Mouse (Mus musculus) CD8-positive naive resting alpha-beta T cell, adult 2 months (primary cell): ENCODE results near the gene Alx3.

Experiments
- DNase-seq, 2 experiments: peaks; one replicate each; pipeline ENCODE4 v3.0.0; 2022; ENCODE audit warnings: low read depth in 2 of 2, low spot score in 2 of 2

The Alx3 gene

GRCm38 (mm10) chr3:107594662-107595263 lies at the start of gene Alx3:
TSS of gene Alx3 (plus strand) at chr3:107595031.
- DNase-seq = no peak

DNA sequence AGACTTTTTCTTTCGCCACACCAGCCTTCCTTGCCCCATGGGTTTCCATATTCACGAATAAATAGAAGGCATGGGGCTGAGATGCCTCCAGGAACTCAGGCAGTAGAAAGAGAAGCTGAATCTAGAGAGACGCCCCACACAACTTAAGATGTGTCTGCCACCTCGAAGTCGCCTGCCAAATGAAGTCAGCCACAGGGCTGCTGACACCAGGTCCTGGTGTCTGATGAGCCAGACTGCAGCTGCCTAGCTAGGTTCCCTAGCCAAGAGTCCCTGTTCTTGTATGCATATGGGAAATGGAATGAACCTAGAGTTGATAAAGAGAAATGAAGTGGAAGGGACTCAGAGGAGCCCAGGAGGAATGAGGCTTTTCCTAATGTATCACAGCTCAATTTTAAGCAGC lies 49.6 kb upstream of the Alx3 start:
- no peak for DNase-seq

DNA sequence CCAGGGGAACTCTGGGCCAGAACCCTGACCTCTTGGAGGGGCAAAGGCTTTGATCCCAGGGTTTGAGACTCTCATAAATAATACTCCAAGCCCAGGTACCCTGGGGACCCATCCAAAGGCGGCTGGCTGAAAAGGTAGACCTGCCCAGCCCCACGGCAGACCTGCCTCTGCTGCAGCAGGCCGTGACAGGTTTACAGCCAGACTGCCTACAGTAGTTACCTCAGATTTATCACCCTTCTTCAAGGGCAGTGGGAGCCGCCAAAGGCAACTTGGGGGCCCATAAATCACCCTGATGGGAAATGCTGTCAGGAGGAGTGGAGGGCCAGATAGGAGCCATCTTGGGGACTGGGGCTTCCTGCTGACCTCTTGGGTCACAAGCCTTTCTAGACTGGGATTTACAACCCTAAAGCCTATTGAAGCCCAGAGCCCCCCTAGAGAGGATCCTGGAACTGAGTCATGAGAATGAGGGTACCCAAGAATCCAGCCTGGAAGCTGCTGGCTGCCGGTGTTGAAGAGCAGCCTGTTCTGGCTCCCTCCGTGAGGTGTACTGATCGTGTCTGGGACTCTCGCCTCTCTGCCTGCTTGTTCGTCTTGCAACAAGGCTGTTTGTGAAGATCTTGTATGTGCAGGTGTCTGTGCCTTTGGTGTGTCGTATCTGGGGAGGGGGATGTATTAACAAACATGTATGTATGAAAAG lies 49.0 kb upstream of the Alx3 start:
- no peak for DNase-seq

- DNase-seq = no peak
These were observed 47.9 kb upstream of the Alx3 start for GRCm38 (mm10) chr3:107546956-107547355.

DNA sequence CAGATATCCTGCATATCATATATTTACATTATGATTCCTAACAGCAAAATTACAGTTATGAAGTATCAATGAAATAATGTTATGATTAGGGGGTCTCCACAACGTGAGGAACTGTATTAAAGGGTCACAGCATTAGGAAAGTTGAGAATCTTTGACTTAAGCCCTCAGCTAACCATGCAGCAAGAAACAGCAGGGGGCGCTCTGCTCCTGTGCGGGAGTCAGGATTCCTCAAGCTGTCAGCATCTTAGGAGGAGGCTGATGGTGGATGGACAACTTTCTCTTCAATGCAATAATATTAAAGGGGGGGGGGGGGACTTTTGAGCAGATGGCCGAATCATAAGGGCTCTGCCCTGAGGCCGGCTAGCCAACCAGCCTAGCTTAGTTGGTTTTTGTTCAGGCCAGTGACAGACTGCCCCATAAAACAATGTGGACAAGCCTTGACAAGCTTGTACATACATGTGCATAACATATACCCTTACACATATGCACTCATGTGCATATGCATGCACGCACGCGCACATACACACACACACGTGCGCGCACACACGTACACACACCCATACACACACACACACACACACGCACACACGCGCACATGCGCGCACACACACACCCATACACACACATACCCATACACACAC lies 44.3 kb upstream of the Alx3 start:
- DNase-seq = no peak

GRCm38 (mm10) chr3:107554842-107555241 lies 40.0 kb upstream of the Alx3 start, which contains the start of gene Ubl4b:
TSS of gene Ubl4b (minus strand) at chr3:107555073.
- no peak for DNase-seq

DNA sequence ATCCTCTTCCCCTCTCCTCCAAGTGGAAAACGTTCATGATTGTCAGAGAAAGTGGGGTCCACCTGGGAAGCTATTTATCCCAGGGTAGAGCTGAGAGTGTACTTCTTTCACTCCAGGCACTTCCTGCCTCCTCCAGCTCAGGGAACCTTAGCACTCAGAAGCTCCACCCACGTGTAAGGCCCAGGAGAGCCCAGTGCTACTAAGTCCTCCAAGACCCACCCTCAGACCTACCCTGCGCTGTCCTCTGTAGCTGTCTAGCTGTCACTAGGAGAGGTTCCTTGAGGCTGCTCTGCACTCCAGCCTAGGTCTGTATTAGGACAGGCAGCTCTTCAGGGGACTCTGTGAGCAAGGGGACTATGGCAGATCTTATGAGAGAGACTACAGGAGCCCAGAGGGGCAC lies 36.1 kb upstream of the Alx3 start:
- DNase-seq = no peak

DNA sequence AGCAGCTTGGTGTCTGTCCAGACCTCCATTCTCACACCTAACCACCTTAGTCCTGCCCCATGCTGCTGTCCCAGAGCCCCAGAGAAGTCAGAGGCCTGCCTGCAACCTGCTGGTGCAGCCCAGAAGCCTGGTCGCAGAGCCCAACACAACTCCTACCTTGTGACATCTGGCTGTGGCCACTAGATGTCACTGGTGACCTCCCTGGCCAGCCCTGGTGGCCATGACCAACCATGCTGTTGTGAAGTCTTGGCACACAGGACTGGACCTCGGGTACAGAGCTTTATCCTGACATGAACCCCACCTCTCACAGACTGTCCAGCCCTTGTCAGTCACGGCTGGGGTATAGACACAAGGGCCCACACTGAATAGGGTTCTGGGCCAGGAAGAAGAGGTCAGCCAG lies 35.6 kb upstream of the Alx3 start:
- no peak for DNase-seq

- DNase-seq = no peak
These were observed 32.7 kb upstream of the Alx3 start for GRCm38 (mm10) chr3:107562104-107562503.

GRCm38 (mm10) chr3:107562591-107562990 lies 32.2 kb upstream of the Alx3 start:
- DNase-seq = no peak

GRCm38 (mm10) chr3:107563880-107564279 lies 31.0 kb upstream of the Alx3 start:
- DNase-seq = no peak

- no peak for DNase-seq
These were observed 29.5 kb upstream of the Alx3 start for GRCm38 (mm10) chr3:107565331-107565730.

DNA sequence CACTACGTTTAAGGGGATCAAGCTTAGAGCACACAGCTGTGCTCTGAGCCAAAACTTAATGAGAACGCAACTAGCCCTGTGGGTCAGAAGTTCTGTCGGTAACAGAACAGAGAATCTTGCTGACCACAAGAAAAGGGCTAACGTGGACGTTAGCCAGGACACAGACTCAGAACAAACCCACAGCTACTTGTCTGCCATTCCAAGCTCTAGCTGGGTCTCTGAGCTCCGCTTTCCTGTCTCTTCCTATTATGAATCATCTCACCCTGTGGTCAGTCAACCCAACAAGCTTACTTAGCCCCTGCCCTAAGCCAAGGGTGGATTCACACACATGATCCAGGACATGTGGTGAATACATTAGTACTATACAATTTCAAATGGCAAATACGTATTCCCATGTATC lies 27.1 kb upstream of the Alx3 start:
- no peak for DNase-seq

- no peak for DNase-seq
These were observed 26.1 kb upstream of the Alx3 start for GRCm38 (mm10) chr3:107568721-107569120.

DNA sequence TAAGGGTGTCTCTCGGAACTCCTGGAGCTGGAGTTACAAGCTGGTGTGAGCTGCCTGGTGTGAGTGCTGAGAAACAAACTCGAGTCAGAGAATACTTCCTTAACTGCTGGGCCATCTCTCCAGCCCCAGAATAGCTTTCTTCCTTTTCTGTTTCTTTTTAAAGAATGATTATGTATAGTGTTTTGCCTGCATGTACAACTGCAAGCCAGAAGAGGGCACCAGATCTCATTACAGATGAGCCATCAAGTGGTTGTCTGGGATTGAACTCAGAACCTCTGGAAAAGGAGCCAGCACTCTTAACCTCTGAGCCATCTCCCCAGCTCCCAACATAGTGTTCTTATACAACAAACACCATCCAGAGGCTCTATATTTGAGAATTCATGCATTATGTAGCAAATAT lies 23.6 kb upstream of the Alx3 start:
- no peak for DNase-seq

DNA sequence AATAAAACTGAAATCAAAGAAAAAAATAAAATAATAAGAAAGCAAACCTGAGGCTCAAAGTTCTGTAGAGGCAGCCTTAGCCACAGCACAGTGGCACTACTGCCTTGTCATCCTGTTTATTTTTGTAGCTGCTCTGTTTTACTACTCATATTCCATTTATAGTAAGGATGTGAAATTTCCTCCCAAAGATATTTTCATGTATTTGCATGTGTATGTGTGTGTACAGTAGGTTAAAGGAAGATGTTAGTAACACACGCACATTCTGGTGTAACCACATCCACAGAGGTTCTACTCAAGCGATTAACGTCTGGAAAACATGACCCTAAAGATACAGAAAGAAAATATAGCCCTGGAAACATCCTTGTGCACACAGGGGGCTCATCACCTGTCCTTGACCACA lies 18.0 kb upstream of the Alx3 start:
- no peak for DNase-seq

- DNase-seq = no peak
These were observed 16.9 kb upstream of the Alx3 start for GRCm38 (mm10) chr3:107577810-107578390.

DNA sequence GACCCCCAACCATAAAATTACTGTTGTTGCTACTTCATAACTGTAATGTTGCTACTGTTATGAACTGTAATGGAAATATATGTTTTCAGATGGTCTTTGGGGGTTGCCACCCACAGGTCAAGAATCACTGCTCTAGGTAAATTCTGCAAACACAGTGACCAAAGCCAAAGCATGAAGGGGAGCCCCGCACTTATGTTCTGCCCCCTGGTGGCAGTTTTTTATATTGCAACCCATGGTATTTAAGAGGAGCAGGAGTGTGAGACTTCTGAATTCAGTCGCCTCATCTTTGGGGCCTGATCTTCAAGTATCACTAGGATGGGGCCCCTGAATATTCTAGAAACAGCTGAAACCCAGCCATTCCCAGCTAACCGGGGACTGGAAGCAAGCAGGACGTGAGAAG lies 15.4 kb upstream of the Alx3 start:
- DNase-seq = peak; percentile 30 to 34

- DNase-seq = no peak
These were observed 13.5 kb upstream of the Alx3 start for GRCm38 (mm10) chr3:107581103-107582010.

DNA sequence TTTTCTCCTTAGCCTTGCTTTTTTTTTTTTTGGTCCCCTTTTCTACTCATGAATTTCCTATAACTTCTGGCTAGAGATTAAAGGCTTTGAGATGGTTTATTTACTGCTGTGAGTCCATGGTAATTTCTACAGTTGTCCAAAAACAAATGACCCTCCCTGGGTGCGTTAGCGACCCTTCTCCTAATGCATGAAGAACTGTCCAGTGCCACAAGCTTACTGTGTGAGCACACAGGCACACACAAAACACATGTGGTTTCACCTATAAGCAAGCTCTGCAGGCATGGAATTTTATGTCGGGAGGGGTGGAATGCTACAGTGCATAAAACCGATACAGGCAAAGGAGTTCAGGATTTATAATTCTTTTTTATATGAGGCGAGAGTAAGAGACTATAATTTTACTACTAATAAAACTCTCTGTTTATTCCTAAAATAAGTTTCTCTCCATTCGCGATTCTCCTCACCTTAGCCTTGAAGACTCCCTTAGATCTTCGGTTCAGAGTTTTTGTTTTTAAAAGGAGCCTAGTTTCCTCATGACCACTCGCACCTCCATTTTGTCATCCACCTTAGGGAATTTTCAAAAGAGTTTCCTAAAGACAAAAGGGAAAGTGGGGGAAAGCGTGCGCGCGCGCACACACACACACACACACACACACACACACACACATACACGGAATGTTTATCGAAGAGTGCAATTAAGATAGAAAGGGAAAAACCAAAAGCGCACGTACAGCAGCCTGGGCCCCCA lies 12.5 kb upstream of the Alx3 start:
- DNase-seq = no peak
